Mouse (Mus musculus) NIH3T3 (cell line): Measurements from ENCODE around the gene Aldh9a1.
"Not testable (repeated sequence)": the region's sequence is repeated elsewhere in the genome, so short reads cannot be mapped to it uniquely, and the experiment has no call there.

ENCODE experiments used
- DNase-seq: peaks from one replicate; pipeline ENCODE4 v3.0.0-alpha.2; 2012; ENCODE audit warnings: low read depth

The Aldh9a1 gene

GRCm38 (mm10) chr1:167349815-167350596 is at the start of gene Aldh9a1:
TSS of gene Aldh9a1 (plus strand) at chr1:167349991.
- peak; percentile 98 for DNase-seq

DNA sequence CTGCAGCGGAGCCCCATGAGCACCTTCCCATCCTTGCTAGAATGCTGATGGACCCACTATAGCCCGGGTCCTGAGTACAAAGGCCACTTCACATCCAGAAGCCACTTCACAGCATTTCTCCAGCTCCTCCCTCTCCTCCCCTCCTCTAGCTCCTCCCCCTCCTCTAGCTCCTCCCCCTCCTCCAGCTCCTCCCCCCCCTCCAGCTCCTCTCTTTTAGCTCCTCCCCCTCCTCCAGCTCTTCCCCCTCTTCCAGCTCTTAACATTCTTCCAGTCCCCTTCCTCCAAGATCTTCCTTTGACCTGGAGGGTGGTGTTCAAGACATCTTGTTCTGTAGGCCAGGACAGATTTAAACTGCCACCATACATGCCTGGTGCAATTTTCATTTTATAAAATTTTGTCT is 49.7 kb upstream of the Aldh9a1 start:
- DNase-seq, result no peak

- DNase-seq, result no peak
These were observed 44.2 kb upstream of the Aldh9a1 start for GRCm38 (mm10) chr1:167305501-167306137.

DNA sequence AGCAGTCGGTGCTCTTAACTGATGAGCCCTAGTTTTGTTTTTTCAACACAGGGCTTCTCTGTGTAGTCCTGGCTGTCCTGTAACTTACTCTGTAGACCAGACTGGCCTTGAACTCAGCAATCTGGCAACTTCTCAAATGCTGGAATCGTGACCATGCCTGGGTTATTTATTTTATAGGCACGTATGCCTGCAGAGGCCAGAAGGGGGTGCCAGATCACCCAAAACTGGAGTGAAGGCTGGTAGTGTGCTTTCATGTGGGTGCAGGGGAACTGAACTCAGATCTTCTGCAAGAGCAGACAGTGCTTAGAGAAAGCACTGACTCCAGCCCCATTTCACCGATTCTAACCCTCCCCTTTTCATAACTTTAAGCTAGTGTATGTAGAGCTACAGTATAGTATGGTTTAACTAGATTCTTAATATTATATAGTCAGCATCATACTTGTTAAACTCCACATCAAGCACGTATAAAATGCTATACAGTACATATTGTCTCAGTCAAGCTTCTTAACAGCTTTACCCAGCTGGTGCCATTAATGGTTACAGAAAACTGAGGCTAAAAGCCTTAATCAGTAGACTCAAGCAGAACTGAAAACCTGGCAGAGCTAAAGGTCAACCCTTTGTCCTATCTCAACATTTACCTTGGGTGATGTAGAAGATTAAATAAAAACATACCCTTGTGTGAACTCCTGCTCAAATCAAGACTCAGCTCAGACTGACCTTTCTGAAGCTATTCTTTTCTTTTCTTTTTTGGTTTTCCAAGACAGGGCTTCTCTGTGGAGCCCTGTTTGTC is 43.1 kb upstream of the Aldh9a1 start:
- DNase-seq, result peak; percentile 84

DNA sequence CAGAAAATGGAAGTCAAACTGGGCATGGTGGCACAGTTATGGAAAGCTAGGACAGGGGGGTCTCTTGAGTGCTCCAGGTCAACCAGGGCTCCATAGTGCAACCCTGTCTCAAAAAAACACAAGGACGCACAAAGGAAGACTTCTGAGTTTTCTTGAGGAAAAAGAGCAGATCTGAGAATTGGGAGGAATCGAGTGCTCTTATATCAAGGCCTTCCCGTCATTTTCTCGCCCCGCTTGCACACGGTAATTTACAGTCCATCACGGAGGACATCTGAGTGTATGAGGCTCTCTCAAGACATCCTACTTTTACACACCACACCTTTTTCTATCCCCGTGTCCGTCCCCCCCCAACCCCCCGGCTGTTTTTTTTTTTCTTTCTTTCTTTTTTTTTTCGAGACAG is 42.1 kb upstream of the Aldh9a1 start:
- peak; percentile 29 for DNase-seq

DNA sequence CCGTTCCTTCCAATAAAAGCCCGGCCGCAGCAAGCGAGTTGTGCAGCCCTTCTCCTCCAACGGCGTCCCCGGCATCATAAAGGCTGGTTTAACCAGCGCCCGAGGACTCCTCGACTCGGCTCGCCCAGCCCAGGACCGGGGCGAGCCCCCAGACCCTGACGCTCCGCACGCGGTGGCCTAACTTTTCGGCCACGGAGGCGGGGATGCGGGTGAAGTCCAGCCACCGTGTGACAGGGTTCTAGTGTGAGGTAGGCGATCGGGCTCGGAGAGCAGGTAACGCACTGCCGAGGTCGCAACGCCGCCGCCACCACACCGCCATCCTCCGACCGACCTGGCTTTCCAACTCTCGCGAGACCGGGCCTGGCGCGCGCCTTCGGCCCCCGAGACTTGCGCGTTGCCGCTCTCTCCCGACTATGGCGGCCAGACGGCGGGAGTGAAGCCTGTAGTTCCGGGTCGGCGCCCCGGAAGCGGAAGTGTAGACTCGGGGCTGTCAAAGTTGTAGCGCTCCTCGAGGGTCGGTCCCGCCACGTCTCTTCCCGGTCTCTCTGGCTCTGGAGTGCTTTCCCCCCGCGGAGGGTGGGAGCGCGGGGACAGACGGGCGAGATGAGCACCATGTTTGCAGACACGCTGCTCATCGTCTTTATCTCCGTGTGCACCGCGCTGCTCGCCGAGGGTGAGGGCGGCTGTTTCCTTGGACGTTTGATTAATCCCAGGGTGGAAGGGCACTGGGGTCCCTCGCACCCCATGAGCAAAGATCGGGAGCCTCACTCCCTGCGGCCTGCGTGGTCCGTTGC is 41.3 kb upstream of the Aldh9a1 start, which contains the start of gene Tmco1:
Gene Tmco1, plus strand, starts transcription at position 118 of the 794 bp plus-strand sequence.
- peak; percentile 99 for DNase-seq

GRCm38 (mm10) chr1:167312367-167312766 is 37.4 kb upstream of the Aldh9a1 start:
- no peak for DNase-seq

GRCm38 (mm10) chr1:167313220-167313619 is 36.6 kb upstream of the Aldh9a1 start:
- no peak for DNase-seq

- DNase-seq, result no peak
These were observed 28.1 kb upstream of the Aldh9a1 start for GRCm38 (mm10) chr1:167321691-167322090.

GRCm38 (mm10) chr1:167328776-167329175 is 21.0 kb upstream of the Aldh9a1 start:
- no peak for DNase-seq

DNA sequence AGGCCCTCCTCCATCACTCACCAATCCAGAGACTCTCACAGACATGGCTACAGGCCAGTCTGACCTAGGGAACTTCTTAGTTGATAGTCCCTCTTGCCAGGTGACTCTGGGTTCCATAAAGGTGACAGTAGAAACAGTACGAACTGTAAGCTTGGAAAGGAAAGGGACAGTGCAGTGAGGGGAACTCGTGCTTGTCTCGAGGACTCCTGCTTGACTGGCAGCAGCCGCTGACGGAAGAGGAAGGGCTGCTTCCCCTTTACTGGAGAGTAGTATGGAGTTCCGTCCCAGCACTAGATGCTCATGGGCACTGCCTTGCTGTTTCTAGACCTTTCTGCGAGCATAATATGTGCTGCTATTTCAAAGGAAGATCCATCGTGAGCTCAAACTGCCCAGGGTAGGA is 18.7 kb upstream of the Aldh9a1 start:
- no peak for DNase-seq

GRCm38 (mm10) chr1:167336398-167336797 is 13.4 kb upstream of the Aldh9a1 start:
- DNase-seq, result no peak

GRCm38 (mm10) chr1:167337463-167338095 is 12.2 kb upstream of the Aldh9a1 start:
- DNase-seq, result peak; percentile 97

- no peak for DNase-seq
These were observed 10.5 kb upstream of the Aldh9a1 start for GRCm38 (mm10) chr1:167339177-167339781.

DNA sequence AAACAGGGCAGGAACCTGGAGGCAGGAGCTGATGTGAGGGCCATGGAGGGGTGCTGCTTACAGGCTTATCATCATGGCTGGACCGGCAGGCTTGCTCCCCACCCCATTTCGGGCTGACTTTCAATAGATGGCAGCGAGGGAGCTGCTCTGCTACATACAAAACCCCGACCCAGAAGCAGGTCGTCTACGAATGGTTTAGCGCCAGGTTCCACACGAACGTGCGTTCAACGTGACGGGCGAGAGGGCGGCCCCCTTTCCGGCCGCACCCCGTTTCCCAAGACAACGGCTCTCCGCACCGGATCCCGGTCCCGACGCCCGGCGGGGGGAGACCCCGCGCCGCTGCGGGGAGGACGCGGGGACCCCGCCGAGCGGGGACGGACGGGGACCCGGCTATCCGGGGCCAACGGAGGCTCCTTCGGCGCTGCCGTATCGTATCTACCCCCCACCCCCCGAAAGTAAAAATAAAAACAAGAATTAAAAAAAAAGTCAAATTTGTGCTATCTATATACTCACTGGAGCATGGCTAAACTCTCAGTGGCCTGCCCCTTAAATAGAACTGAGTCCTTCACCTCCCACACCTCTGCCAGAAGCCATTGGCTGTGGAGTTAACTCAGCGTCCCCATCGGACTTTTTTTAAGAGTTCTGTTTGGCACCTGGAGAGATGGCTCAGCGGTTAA is 9.5 kb upstream of the Aldh9a1 start:
- DNase-seq, result no peak

- no peak for DNase-seq
These were observed 8.8 kb upstream of the Aldh9a1 start for GRCm38 (mm10) chr1:167340910-167341528.

GRCm38 (mm10) chr1:167342831-167343230 is 7.0 kb upstream of the Aldh9a1 start:
- DNase-seq, result no peak

GRCm38 (mm10) chr1:167345994-167346520 is 3.7 kb upstream of the Aldh9a1 start:
- not testable (repeated sequence) for DNase-seq

DNA sequence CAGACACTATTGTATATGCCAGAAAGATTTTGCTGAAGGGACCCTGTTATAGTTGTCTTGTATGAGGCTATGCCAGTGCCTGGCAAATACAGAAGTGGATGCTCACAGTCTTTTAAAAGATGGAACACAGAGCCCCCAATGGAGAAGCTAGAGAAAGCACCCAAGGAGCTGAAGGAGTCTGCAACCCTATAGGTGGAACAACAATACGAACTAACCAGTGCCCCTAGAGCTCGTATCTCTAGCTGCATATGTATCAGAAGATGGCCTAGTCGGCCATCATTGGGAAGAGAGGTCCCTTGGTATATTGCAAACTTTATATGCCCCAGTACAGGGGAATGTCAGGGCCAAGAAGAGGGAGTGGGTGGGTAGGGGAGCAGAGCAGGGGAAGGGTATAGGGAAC is 585 bp upstream of the Aldh9a1 start:
- peak; percentile 59 for DNase-seq
